Mouse (Mus musculus) testis, postnatal 10 days (tissue): ENCODE data around the gene Ptpn11.
"Not testable (repeated sequence)": the region's sequence is repeated elsewhere in the genome, so short reads cannot be mapped to it uniquely, and the experiment has no call there.

Experiments used
- DNase-seq: peaks from one replicate; pipeline ENCODE4 v3.0.0; 2021; ENCODE audit warnings: low spot score

Gene Ptpn11

DNA sequence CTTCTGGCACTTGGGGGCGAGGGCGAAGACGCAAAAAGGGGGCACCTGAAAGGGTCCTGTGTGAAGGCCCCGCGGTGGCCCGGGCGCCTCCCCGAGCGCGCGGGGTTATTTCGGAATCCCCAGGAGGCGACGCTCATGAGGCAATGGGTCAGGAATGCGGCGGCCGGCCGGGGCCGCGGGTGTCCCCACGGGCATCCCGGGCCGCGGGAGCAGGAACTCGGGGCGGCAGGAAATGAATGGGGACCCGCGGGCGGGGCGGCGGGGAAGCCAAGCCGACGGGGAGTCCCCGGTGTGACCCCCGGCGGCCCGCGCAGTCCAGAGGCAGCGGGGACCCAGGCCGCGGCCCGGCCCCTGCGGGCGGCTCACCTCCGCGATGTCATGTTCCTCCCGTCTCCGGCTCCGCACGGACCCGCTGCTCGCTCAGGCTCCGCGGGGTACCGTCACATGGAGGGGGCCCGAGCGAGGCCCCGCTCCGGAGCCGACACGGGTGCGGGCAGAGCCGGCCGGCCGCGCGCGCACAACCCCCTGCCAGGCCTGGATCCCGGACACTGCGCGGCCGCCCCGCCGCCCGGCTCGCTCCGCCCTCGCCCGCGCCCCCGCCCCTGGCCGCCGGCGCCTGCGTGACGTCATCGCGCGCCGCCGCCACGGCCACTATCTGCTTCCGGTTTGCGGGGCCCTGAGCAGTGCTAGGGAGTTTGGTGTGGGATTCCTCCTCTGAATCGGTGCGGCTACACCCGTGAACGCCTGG is at the start of gene Ptpn11:
Ptpn11 (minus strand) TSS at position 562 of the 748 bp plus-strand sequence.
- peak; percentile 93 for DNase-seq

DNA sequence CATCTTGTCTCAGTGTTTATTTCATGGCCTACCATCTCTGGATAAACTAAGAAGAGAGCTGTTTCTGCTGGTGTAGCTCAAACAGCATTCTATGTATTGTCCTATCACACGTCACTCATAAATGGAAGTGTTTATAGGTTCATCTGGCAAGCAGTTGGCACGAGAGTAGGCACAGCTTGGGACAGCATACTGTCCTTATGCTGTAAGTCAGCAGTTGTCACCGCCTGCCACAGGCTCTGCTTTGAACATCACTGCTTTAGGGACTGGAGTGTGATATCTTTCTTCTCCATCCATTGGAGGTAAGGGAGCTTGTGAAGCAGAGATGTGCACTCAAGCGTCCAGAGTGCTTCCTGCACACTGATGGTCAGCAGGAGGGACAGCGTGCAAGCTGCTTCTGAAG is 48.6 kb upstream of the Ptpn11 start:
- DNase-seq, result no peak

DNA sequence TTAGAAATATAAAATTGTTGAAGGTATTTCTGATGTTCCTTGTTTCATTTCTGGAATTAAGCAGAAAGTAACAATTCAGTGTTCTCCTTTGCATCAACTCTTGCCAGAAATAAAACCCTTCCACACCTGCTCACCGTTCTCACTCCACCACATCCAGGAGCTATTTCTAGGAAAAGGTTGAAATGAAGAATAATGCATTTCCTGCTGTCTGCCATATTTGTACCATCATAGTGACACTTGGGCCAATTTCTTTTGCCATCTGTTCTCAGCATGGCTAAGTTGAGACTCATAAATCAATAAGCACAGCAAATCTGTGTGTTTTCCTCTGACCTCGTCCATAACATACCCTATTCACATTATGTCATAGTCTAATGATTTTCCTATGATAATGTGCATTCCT is 47.0 kb upstream of the Ptpn11 start:
- DNase-seq, result no peak

DNA sequence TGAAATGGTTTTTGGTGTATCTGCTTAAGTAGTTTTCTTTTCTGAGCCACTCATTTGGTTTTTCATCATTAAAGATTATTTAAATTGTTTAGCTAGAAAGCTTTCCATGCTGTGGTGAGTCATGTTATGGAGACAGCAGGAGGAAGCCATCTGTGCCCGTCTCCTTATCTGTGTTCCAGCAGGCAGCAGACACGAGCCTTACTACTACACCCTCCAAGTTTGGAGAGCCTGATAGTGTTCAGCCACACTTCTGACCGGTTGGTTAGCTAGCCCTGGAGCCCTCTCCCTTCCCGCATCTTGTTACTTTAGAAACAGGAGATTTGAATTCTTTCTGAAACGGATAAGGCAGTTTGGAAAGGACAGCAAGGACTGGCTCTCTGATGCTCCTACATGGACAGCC is 45.0 kb upstream of the Ptpn11 start:
- no peak for DNase-seq

DNA sequence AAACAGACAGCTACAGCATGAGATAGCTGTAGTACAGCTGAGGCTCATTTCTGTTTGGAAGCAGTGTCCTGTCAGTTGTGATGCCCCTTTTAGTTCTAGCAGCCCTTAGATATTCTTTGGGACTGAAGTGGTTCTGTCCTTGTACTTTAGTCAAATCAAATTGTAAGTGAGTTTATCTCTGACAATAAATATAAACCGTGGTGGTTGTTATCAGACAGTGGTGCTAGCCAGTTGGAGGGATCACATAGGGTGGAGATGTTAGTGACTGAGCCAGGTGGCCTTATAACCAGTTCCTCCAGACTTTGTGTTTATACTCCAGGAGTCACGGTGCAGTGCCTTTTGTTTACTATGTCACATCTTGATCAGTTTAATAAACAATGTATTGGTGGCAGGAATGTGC is 42.5 kb upstream of the Ptpn11 start:
- no peak for DNase-seq

DNA sequence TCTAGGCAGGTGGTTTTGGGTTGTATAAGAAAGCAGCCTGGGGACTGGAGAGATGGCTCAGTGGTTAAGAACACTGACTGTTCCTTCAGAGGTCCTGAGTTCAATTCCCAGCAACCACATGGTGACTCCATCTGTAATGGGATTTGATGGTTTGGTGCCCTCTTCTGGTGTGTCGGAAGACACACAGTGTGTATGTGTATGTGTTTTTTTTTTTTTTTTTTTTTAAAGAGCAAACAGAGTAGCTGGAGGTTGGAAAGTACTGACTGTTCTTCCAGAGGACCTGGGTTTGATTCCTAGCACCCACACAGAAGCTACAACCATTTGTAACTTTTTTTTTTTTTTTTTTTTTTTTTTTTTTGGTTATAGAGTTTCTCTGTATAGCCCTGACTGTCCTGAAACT is 41.6 kb upstream of the Ptpn11 start:
- DNase-seq, result no peak

DNA sequence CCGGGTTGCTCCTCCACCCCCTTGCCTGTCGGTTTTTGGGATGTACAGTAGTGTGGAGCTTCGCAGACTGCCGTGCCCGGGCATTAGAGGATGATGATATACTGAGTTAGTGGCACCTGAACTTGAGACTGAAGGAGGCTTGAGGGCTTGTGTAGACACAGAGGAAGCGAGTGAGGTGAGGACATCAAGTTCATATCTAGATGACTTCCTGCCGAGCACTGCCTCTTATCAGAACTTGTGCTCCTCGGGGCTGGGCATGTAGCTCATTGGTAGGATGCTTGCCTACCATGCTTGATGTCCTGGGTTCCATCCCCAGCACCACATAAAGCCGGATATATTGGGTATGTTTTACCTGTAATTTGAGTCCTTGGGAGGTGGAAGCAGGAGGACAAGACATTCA is 39.6 kb upstream of the Ptpn11 start:
- DNase-seq, result no peak

DNA sequence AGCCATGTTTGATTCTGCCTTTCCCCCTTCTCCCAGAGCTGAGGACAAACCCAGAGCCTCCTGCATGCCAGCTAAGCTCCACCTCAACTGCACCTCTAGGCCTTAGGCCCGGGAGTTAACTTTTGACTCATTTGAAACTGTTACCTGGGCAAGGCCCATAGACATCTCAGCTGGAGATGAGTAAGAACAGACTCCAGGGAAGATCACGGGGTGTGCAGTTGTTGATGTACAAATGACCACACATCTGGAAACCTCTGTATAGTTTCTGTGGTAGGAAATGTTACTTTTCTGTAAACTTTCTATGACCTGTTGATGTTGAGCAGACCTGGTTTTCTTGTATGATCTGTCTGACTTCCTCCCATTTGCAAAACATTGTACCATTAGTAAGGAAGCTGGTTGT is 38.0 kb upstream of the Ptpn11 start:
- no peak for DNase-seq

DNA sequence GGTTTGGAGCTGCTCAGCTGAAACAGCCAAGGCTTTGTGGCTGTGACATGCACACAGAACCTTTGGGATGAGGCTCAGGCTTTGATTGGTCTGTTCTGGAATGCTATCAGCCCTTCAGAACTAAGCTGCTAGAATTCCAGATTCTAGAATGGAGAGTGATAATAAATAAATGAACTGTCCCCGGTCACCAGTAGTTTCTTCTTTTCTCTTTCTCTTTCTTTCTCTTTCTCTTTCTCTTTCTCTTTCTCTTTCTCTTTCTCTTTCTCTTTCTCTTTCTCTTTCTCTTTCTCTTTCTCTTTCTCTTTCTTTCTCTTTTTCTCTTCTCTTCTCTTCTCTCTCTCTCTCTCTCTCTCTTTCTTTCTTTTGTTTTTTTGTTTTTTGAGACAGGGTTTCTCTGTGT is 36.1 kb upstream of the Ptpn11 start:
- DNase-seq, result not testable (repeated sequence)

DNA sequence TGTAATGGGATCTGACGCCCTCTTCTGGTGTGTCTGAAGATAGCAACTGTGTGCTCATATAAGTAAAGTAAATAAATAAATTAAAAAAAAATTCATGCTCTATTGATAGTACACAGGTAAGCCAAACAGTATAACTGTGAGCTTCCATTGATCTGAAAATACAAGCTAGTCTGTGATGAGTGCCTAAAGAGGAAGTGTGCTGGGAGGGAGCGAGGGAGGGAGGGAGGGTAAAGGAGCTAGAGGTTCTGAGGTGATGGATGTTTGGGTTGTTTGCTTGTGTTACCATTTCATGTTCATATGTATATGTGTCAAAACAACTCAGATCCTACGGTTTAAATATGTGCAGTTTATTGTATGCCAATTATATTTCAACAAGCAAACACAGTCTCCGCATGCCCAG is 35.6 kb upstream of the Ptpn11 start:
- DNase-seq, result no peak

DNA sequence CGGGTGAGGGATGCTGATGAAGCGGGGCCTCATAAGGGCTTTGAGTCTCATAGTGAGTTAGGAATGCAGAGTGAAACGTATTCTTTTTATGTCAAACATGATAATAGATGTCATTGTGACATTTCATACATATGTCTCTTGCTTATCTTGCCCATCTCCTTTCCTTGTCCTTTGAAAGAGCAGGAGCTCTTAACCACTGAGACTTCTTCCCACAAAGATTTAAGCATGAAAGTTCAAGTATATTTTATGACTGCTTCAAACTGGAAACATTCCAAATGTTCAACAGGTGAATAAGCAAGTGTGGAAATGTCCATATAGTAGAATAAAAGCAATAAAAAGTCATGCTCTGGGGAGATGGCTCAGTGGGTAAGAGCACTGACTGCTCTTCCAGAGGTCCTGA is 35.2 kb upstream of the Ptpn11 start:
- no peak for DNase-seq

DNA sequence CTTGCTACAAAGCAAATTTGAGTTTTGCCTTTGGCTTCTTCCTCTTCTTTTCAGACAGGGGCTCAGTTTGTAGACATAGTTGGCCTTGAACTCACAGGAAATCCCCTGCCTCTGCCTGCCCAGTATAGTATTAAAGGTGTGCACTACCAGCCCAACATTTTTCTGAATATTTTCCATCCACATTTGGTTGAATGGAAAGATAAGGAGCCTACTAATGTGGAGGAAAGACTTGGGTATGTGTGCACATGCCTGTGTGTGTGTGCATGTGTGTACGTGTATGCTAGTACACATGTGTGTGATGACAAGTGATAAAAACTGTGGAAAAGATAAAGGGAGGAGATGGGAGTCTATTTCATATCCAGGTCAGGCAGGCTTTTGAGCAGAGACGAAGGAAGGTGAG is 34.7 kb upstream of the Ptpn11 start:
- no peak for DNase-seq

DNA sequence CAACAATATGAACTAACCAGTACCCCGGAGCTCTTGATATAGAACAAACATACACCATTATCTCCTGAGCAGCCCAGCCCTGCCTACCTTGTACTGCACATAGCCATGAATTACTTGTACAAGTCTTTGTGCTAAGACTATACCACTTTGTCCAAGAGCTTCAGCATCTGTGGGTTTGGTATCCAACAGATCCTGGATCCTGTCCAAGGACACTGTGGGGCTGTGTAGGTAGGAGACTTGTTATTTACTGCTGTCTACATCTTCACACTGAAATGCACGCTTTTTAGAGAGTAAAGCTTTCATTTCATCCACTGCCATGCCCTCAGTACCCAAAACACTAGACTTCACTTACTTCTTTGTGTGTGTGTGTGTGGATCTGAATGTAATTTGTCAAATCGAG is 33.7 kb upstream of the Ptpn11 start:
- DNase-seq, result no peak

DNA sequence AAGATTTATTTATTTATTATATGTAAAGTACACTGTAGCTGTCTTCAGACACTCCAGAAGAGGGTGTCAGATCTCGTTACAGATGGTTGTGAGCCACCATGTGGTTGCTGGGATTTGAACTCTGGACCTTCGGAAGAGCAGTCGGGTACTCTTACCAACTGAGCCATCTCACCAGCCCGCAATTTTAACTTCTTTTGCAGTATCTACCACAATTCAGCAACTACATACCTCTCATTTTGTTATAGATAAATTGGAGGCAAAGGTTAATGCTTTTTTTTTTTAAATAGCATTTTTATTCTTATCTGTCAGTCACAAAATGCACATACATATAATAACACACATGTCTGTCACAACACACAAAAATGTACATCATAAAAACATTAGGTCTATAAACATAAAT is 32.8 kb upstream of the Ptpn11 start:
- not testable (repeated sequence) for DNase-seq

DNA sequence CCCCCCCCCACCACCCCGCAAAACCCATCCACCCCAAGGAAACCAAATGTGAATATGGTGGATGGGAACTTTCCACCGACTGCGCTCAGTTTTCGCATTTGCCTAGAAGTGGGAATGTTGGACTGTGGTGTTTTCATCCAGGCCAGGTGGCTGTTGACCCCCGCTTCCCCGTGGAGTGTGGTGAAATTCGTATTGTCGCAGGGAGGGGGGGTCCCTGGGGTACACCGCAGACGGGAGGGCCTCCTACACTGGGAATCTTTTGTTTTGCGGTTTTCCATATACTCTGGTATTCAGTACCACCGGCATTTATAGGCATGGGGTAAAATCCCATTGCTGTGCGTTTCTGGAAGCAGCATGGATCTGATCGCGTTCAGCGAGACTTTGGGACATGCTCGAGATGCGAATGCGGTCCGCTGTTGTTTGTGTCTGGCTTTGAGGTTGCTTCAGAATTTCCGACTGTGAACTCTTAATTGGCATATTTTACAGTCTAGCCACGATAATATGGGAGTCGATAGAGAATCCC is 30.2 kb upstream of the Ptpn11 start:
- no peak for DNase-seq

DNA sequence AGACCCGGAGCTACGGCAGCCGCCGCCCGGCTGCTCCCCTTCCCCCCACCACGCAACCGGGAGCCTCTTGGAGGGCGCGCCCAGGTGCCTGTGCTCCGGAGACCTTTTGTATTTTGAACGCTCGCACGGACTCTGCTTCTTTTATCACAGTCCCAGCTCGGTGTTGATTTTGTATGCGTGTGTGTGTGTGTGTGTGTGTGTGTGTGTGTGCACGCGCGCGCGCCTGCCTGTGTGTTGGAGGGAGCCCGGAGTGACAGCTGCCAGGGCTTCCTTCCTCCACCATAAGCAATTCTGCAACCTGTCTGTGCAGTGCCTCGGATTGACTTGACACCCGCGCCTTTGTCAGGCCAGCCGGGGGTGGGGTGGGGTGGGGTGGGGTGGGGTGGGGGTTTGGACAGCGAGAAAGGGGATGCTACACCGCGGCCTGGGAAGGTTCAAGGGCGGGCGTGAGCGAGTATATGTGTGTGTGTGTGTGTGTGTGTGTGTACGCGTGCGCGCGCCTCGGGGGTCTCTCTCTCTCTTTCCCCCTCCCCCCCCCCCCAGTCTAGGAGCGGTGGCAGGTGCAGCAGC is 29.6 kb upstream of the Ptpn11 start:
- DNase-seq, result peak; percentile 54

DNA sequence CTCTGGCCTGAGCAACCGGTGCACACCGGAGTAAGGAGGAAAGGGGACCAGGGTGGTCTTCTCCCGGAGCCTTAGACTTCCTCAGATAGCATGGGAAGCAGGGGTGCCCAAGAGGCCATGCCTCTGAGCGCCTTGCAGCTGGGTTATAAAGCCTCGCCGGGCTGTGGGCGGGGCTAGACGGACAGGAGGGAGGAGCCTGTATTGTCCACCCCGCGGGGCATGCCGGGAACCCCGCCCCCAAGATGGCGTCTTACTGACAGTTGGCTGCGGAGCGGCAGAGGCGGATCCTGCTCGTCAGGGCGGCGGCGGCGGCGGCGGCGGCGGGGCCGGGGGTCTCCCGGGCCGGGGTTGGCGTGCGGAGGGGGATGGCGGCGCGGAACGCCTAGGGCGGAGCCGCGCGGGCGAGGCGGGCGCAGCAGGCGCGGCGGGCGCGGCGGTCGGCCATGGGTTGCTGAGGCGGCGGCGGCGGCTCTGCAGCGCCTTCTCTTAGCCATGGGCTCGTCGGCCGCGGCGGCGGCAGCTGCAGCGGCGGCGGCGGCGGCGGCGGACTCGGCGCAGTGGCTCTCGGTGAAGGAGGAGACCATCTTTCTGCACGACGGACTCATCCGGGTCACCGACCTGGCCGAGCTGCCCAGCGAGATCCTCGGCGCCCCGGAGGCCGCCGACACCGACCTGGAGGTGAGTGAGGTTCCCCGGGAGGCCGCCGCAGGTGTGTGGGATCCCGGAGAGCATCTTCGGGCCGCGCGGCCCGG is 29.0 kb upstream of the Ptpn11 start, which contains the start of gene Hectd4:
Hectd4 (plus strand) TSS at position 240 of the 752 bp plus-strand sequence.
- DNase-seq, result peak; percentile 100

DNA sequence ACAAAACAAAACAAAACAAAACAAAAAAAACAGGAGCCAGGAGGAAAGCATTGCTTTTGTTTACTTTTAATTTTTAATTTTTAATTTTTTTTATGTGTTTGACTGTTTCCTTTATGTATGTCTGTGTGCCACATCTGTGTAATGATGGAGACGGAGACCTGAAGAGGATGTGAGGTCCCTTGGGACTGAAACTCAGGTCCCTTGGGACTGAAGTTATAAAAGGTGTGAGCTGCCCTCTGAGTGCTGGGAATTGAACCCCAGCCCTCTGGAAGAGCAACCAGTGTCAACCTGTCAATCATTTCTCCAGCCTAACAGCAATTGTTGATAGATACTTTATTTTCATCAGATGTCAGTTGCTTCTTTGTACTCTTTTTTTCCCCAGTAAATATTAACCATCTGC is 28.0 kb upstream of the Ptpn11 start:
- DNase-seq, result no peak

DNA sequence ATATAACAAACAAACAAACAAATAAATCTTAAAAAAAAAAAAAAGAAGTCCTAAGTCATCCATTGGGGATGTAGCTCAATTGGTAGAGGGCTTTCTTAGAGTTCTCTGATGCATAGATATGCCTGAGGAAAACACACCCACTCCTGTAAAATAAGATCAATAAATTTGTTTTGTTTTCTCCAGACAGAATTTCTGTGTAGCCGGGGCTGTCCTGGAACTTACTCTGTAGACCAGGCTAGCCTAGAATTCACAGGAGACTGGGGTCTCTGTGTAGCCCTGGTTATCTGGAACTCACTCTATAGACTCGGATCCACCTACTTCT is 26.1 kb upstream of the Ptpn11 start:
- no peak for DNase-seq

DNA sequence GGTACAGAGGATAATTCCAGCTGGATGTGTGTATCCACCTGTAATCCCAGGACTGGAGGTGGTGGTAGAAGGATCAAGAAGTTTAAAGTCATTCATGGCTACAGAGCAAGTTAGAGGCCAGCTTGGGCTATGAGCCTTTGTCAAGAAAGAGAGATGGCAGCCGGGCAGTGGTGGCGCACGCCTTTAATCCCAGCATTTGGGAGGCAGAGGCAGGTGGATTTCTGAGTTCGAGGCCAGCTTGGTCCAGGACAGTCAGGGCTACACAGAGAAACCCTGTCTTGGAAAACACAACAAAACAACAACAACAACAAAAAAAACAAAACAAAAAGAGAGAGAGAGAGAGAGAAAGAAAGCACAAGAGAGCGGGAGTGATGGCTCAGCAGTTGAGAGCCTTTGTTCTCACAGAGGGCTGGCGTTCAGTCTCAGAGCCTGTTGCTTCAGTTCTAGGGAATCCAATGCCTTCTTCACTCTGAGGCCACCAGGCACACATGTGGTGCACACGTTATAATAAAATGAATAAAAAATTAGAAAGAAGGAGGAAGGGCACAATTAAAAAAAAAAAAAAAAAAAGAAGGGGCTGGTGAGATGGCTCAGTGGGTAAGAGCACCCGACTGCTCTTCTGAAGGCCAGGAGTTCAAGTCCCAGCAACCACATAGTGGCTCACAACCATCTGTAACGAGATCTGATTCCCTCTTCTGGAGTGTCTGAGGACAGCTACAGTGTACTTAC is 25.6 kb upstream of the Ptpn11 start:
- not testable (repeated sequence) for DNase-seq

DNA sequence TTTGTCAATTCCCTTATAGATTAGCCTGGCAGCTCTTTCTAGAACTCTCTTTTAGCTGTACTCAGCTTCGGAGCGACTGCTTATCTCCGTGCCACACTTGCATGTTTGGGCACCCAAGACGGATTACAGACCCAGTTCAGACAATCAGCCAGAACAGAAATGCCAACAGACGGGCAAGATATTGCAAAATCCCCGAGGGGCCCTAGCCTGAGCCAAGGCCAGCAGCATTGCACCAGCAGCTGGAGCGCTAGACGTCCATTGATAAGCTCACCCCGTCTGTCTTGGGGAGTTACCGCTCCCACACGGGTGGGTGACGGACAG is 24.9 kb upstream of the Ptpn11 start:
- DNase-seq, result no peak

DNA sequence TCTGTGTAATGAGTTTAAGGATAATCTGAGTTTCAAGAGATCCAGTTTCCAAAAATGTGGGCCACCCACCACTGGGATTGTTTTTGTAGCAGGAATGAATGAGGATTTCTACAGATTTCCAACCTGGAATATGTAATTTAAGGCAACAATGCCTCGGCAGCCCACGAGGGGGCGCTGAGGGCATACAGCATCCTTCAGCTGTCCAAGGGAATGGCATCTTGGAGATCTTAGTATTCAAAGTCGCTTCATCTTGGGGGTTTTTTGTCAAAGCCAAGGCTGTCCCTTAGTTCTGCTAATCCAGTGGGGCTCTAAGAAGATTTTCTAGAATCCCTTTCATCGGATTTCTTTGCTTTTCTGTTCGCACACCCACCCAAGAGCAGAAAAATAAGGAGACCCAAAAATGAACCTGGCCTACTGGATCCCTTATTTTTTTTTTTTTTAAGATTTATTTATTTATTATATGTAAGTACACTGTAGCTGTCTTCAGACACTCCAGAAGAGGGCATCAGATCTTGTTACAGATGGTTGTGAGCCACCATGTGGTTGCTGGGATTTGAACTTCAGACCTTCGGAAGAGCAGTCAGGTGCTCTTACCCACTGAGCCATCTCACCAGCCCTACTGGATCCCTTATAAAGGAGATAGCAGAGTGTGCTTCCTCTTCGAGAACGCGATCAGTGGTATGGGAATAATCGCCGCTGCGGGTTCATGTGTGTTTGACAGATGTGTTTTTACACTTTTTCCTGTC is 24.4 kb upstream of the Ptpn11 start:
- DNase-seq, result peak; percentile 81
